Mouse (Mus musculus) ES-E14 (cell line): ENCODE data around the gene Sema5a.

Source experiments
- MAFK ChIP-seq: IDR thresholded peaks from 2 replicates; pipeline ENCODE4 v1.6.1; 2014; ENCODE audit warnings: mild to moderate bottlenecking, low read depth, low read length, inconsistent platforms; ENCODE audit not compliant: insufficient read depth
- ZNF384 ChIP-seq: IDR thresholded peaks from 2 replicates; pipeline ENCODE4 v1.6.1; 2012; ENCODE audit warnings: low read depth, low read length, inconsistent platforms

- TF ChIP-seq MAFK (no peak), ZNF384 (no peak)
These were observed 249.6 kb downstream of the Sema5a start for GRCm38 (mm10) chr15:32494219-32494618.
